Mouse (Mus musculus) testis, adult 2 months (tissue): Measurements from ENCODE around the gene Clpb.

ENCODE experiments used
- CTCF ChIP-seq: fragments of 200-500 bp; IDR thresholded peaks from 2 replicates; pipeline ENCODE4 v1.5.1; 2012; ENCODE audit warnings: low read depth, mild to moderate bottlenecking, inconsistent platforms, low read length, moderate library complexity; ENCODE audit not compliant: control insufficient read depth, insufficient read depth, insufficient replicate concordance
- POLR2A ChIP-seq: fragments of 200-500 bp; IDR thresholded peaks from 2 replicates; pipeline ENCODE4 v1.6.1; 2012; ENCODE audit warnings: low read depth, mild to moderate bottlenecking, inconsistent platforms, low read length, moderate library complexity; ENCODE audit not compliant: control insufficient read depth

GRCm38 (mm10) chr7:101737735-101738134 lies 74.3 kb downstream of the Clpb start:
- TF ChIP-seq POLR2A: no peak
- no peak for TF ChIP-seq CTCF
